Mouse (Mus musculus) E14TG2a.4 (cell line): ENCODE results near the gene Ern2.

Source experiments
- CTCF ChIP-seq: conservative IDR thresholded peaks from 2 replicates; pipeline ENCODE4 v1.5.1; 2014; ENCODE audit warnings: low read length
- NANOG ChIP-seq: IDR thresholded peaks from 2 replicates; pipeline ENCODE4 v1.6.1; 2014; ENCODE audit warnings: borderline replicate concordance, low read length, mixed read lengths
- POU5F1 ChIP-seq: IDR thresholded peaks from 2 replicates; pipeline ENCODE4 v1.6.1; 2014; ENCODE audit warnings: low read length, borderline replicate concordance

- TF ChIP-seq POU5F1 (no peak), CTCF (no peak), NANOG (no peak)
Measured at GRCm38 (mm10) chr7:122226744-122227143, 40.7 kb upstream of the Ern2 start.
